Mouse (Mus musculus) testis, adult 2 months (tissue): ENCODE data around the gene Il2.

Experiments used
- CTCF ChIP-seq: fragments of 200-500 bp; IDR thresholded peaks from 2 replicates; pipeline ENCODE4 v1.5.1; 2012; ENCODE audit warnings: low read depth, mild to moderate bottlenecking, inconsistent platforms, low read length, moderate library complexity; ENCODE audit not compliant: control insufficient read depth, insufficient read depth, insufficient replicate concordance
- POLR2A ChIP-seq: fragments of 200-500 bp; IDR thresholded peaks from 2 replicates; pipeline ENCODE4 v1.6.1; 2012; ENCODE audit warnings: low read depth, mild to moderate bottlenecking, inconsistent platforms, low read length, moderate library complexity; ENCODE audit not compliant: control insufficient read depth

DNA sequence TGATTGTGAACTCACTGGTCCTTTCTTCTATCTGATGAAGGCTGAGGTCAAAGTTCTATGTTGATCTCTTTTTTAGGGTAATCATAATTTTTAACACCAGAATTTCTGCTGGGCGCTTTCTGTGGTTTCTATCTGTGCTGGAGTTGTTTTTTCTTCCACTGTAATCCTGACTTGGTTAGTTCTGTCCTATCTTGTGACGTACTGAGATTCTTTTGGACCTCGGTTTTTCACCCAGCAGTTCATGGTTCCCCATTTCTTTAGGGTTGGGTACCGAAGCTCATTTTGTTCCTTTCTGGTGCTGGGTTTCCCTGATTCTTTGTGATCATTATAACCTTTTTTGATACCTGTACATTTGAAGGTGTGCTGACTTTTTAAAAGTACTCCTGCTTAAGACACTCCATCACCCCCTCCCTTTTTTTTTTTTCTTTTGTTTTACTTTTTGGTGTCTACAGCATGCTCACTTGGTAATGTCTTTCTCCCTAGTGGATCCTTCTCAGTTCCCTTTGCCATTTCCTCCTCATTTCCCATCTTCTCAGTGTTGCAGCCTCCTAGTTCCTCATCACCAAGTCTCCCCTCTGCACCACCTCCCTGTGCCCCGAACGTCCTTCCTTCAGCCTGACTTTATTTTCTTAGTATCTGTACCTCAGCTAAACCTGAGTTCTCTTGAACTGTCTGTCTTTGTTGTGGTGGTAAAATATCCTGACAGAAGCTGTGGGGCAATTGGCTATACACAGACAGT is 14.6 kb upstream of the Il2 start:
- TF ChIP-seq CTCF (no peak), POLR2A (no peak)
